Mouse (Mus musculus) heart, postnatal 0 days (tissue): ENCODE data around the gene Gpr157.

Source experiments
- CTCF ChIP-seq: IDR thresholded peaks from 2 replicates; pipeline ENCODE4 v1.5.1; 2016; ENCODE audit warnings: antibody characterized with exemption, control low read depth, low read depth
- EP300 ChIP-seq: IDR thresholded peaks from 2 replicates; pipeline ENCODE4 v1.6.1; 2016; ENCODE audit warnings: antibody characterized with exemption, low read depth

- TF ChIP-seq CTCF (no peak), EP300 (no peak)
Observed at GRCm38 (mm10) chr4:150078646-150079045, 8.5 kb upstream of the Gpr157 start.
